Mouse (Mus musculus): ENCODE data around the gene Alg3.

The Alg3 gene

DNA sequence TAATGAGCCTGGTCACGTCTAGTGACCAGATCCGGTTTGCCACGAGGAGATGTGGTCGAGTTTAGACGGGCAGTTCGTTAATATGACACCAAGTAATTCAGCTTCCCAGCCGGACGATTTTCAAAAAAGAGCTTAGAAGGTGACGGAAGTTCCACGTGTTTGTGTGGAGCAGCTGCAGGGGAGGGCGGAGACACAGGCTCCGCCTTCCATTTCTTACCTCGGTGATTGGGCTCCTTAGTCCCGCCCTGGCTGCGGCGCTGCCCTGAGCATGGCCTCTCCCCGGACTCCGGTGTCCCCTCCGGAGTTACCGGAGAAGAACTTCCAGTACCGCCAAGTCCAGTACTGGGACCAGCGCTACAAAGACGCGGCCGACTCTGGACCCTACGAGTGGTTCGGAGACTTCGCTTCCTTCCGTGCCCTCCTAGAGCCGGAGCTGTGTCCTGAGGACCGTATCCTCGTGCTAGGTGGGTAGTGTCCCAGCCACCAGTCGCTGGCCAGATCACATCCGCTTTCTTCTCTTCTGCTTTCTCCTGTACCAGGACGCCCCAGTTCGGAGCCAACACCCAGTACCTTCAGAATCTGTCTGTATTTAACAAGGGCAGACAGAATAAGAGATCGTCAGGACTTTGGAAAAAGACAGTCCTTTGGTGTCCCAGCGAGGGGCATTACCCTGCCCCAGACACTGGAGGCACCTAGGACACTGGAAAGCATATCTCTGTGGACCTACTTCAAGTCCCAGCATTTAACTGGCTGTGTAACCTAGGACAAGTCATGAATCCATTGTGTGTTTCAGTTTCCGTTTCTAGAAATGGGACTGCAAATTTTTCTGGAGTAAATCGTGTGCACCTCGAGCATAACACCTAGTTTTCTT lies at the start of gene Alg3, which contains the start of the genes Eef1akmt4 and Gm49333:
Alg3 (minus strand) TSS at position 379 of the 871 bp plus-strand sequence.
Eef1akmt4 (plus strand) TSS at position 237 of the 871 bp plus-strand sequence.
Gm49333 (plus strand) TSS at position 254 of the 871 bp plus-strand sequence.
- DNase-seq (ENCODE audit: low spot score): peak; percentile 76

DNA sequence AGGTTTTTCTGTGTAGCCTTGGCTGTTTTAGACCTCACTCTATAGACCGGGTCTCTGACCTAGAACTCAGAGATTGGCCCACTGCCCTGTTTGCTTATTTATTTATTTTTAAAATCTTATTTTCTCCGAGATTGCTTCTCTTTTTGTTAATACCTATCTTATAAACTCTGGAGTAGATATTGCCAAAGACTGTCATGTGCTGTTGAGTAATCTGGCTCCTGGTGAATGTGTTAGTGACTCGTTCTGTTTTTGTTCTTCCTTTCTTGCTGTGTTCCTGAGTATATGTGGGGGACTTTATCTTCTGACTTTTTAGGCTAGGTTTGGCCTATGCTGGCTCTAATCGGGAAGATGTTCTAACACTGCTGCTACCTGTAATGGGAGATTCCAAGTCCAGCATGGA lies 46.1 kb upstream of the Alg3 start:
- no peak for DNase-seq (ENCODE audit: low spot score)

GRCm38 (mm10) chr16:20653315-20653714 lies 41.8 kb upstream of the Alg3 start:
- DNase-seq (ENCODE audit: low spot score): no peak

DNA sequence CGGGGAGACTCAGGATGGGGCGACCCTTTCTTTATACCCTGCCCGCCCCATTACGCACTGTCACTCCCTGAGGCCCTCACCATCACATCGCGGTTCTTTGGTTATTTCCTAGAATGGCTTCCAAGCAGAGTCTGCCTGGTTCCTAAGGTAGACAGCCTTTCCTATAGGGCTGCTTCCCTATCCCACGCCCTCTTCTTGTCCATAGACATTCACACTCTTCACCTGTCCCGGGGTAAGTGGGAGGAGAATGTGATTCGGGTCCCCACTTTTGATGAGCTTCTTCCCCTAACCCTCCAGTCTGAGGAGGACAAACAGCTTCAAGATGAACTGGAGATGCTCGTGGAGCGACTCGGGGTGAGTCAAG lies 40.4 kb upstream of the Alg3 start:
- DNase-seq (ENCODE audit: low spot score): no peak

GRCm38 (mm10) chr16:20651076-20651946 lies 39.8 kb upstream of the Alg3 start, which contains the start of gene Psmd2:
Gene Psmd2 (plus strand): TSS chr16:20651652.
- peak; percentile 95 for DNase-seq (ENCODE audit: low spot score)

GRCm38 (mm10) chr16:20643911-20644310 lies 32.4 kb upstream of the Alg3 start:
- DNase-seq (ENCODE audit: low spot score): no peak

- DNase-seq (ENCODE audit: low spot score): peak; percentile 14
These were observed 30.6 kb upstream of the Alg3 start for GRCm38 (mm10) chr16:20642161-20642560.

- DNase-seq (ENCODE audit: low spot score): no peak
These were observed 26.8 kb upstream of the Alg3 start for GRCm38 (mm10) chr16:20638367-20638766.

DNA sequence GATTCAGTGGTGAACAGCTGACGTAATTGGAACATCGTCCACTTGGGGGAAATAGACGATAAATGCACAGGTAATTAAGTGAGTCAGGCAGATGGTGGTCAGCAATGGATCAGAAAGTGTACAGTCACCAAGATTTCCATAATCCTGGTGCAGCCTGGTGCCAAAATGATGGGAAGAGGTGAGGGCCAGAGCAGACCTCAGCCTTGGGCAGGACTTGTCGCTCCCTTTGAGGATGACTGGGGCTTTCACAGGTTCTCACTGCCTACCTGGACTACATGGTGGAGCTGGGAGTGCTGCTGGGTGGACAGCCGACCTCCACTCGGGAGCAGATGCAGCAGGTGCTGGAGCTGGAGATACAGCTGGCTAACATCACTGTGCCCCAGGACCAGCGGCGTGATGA lies 25.9 kb upstream of the Alg3 start:
- no peak for DNase-seq (ENCODE audit: low spot score)

DNA sequence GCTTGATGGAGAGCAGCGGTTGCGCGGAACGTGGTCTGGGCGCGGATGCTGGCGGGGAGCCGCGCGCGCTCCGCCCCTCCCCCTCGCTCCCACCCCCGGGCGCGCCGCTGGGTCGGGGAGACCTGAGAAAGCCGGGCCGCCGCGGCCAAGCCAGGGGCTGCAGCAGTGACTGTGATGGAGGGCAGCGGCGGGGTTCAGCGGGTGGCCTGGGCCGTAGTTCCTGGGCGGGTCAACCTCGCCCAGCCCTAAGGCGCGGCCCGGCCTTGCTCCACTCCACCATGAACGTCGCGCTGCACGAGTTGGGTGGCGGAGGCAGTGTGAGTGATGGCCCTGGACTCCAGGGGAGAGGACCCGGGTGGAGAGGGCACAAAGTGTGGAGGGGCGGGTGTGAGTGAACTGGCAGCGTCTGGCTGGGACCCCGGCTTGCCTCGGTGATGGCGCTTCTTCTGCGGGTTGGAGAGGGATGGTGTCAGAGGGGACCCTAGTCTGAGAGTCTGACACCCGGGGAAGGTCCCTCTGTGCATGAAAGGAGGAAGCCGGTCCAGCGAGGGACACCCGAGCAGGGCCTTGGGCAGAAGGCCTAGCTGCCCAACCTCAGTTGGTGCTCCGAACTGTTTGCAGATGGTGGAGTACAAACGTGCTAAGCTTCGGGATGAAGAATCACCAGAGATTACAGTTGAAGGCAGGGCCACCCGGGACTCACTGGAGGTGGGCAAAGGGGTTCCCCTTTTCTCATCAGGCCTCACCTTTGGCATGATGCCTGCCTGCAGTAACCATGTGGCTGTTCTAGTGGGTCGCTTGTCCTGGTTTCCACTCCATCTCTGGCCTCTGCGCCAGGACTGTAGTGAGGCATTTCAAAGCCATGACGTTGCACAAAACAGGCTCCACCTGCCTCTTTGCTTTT lies 18.4 kb upstream of the Alg3 start, which contains the start of gene Ece2:
Ece2 (plus strand) TSS at position 98 of the 904 bp plus-strand sequence.
- DNase-seq (ENCODE audit: low spot score): no peak

DNA sequence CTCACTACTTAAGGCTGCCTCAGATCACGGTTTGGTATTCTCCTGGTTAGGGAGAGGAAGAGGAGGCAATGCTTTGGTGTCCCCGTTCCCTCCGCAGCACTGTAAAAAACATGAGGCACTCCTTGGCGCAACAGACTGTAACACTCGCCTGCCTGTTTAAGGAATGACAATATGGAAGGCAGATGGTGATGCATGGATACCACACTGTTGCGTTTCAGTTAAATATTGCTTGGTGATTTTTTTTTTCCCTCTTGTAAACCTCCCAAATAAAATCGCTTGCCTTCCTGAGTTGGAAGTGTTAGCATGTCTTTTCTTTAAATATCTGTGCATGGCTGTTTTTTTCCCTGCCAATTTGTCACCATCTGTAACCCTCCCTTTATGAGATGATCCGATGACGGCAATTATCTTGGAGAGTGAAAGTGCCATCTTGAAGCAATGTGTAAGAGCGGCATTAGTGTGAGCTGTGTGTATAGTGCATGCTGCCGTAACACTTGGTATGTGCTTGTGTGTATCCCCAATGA lies 17.4 kb upstream of the Alg3 start:
- DNase-seq (ENCODE audit: low spot score): no peak

DNA sequence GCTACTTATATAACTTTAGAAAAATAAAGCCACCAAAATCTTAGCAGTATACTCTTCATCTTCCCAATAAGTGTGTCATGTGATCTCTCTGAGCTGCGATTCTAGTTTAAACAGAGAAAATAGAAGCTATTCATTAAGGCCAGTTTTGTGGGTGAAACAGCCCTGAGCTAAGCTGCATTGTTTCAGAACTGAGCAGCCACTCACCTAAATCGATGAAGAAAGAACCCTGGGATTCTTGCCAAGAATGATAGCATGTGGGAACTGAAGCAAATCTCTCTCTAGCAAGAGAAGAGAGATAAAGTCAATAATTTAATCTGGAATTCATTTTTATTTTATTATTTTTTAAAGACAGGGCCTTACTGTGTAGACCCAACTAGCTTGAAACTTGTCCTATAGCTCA lies 11.7 kb upstream of the Alg3 start:
- DNase-seq (ENCODE audit: low spot score): no peak

DNA sequence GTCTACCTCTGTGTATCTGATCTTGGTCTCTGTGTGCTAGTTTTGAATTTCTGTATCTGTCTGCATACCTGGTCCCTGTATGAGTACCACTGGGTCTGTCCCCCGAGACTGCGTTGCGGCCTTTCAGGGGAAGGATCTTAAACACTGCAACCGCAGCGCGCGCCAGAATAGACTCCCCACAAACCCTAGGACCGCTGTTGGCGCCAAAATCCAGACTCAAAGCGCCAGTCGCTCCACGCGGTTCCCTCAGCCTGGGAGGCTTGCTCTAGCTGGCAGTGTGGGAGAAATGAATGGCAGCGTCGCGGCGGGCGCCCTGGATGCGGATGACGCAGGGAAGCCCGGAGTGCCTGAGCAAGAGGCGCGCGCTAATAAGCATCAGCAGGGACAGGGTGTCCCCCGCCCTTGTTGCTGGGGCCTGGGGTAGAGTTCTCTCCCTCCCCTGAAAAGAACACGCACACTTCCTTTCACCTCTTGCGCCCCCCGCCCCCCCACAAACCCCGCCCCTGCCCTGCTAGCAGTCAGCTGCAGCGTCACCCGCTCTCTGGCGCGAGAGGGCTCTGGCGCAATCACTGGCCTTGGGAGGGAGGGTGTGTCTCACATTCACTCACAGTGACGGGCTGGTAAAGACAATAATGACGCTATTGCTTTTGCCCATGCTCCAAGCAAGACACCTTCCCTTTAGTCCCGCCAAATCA lies 10.6 kb upstream of the Alg3 start:
- DNase-seq (ENCODE audit: low spot score): peak; percentile 11

- DNase-seq (ENCODE audit: low spot score): peak; percentile 55
These were observed 9.9 kb upstream of the Alg3 start, which contains the start of gene Camk2n2 for GRCm38 (mm10) chr16:20621191-20621990. Gene Camk2n2 (minus strand): TSS chr16:20621287.

DNA sequence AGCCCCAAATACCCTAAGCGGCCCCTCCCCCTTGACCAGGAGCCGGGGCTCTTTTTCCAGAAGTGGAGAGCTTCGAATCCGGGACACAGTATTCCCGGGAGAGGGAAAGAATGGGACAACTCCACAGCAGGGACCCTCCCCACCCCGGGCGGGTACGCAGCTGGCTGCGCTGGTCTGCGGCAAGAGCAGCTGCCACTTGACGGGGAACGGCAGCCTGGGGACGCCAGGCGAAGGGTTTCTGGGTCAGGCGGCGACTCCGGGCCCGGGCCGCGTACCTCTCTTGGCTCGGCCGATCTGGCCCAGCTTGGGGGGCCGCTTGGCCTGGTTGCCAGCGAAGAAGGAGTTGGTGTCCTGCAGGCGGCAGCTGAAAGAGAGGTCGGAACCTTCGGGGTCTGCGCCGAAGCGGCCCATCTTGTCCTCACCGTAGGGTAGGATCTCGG lies 9.2 kb upstream of the Alg3 start:
- no peak for DNase-seq (ENCODE audit: low spot score)

GRCm38 (mm10) chr16:20620399-20620735 lies 8.8 kb upstream of the Alg3 start:
- no peak for DNase-seq (ENCODE audit: low spot score)

GRCm38 (mm10) chr16:20619541-20620398 lies 8.2 kb upstream of the Alg3 start:
- DNase-seq (ENCODE audit: low spot score): no peak

GRCm38 (mm10) chr16:20610501-20611356 lies 806 bp downstream of the Alg3 start:
- peak; percentile 64 for DNase-seq (ENCODE audit: low spot score)
